Mouse (Mus musculus) forebrain, embryonic 15.5 days (tissue): ENCODE measurements at regions not wholly inside any gene's neighbourhood (a gene's known extent, or its start where the extent isn't known, plus 50 kb on each side); places are given as distances from the start of the nearest gene placed in this dataset.

Source experiments
- ATAC-seq: fragments of 200-750 bp; cut with Nextera tagmentation; replicated peaks from 2 replicates; pipeline ENCODE4 v1.8.0; 2017; ENCODE audit warnings: mild to moderate bottlenecking, moderate TSS enrichment, moderate library complexity
- H3K27ac ChIP-seq: fragments of 300-500 bp; sonication (generic); replicated peaks from 2 replicates; pipeline ENCODE4 v1.5.1; 2015; ENCODE audit warnings: mild to moderate bottlenecking, inconsistent platforms
- H3K27me3 ChIP-seq: fragments of 300-500 bp; sonication (generic); 2 replicates; pipeline ENCODE4 v1.6.1; 2015; ENCODE audit warnings: inconsistent platforms
- H3K36me3 ChIP-seq: fragments of 300-500 bp; sonication (generic); 2 replicates; pipeline ENCODE4 v1.6.1; 2015; ENCODE audit warnings: mild to moderate bottlenecking, inconsistent platforms
- H3K4me1 ChIP-seq: fragments of 300-500 bp; sonication (generic); 2 replicates; pipeline ENCODE4 v1.6.1; 2015; ENCODE audit warnings: inconsistent platforms
- H3K4me2 ChIP-seq: fragments of 300-500 bp; sonication (generic); replicated peaks from 2 replicates; pipeline ENCODE4 v1.6.1; 2015; ENCODE audit warnings: mild to moderate bottlenecking, inconsistent platforms
- H3K4me3 ChIP-seq: fragments of 300-500 bp; sonication (generic); 2 replicates; pipeline ENCODE4 v1.5.1; 2015; ENCODE audit warnings: mild to moderate bottlenecking, inconsistent platforms
- H3K9ac ChIP-seq: fragments of 300-500 bp; sonication (generic); replicated peaks from 2 replicates; pipeline ENCODE4 v1.6.1; 2015; ENCODE audit warnings: mild to moderate bottlenecking, inconsistent platforms
- H3K9me3 ChIP-seq: fragments of 300-500 bp; sonication (generic); 2 replicates; pipeline ENCODE4 v1.6.1; 2016; ENCODE audit warnings: inconsistent platforms
- WGBS: fragments of 180-500 bp; shearing (Covaris S2); methylation state at CpG from one replicate; pipeline ENCODE4 v1.1.7; 2015; ENCODE audit warnings: mixed read lengths; 5-methylcytosine and 5-hydroxymethylcytosine counted together

- Histone ChIP-seq H3K27me3 (no peaks in the 10 kb centered on the region), H3K4me3 (no peak overlapping the region), H3K9ac (no peak overlapping the region), H3K36me3 (no peaks in the 10 kb centered on the region), H3K27ac (no peak overlapping the region), H3K4me2 (no peak overlapping the region), H3K9me3 (no peaks in the 10 kb centered on the region), H3K4me1 (no peaks in the 10 kb centered on the region)
- 60% methylated on average over 1 of the region's 1 CpGs for WGBS
- ATAC-seq: no peak
Measured at GRCm38 (mm10) chr6:66263918-66264317, 271.3 kb upstream of the Mad2l1 start.

- H3K9me3 ChIP-seq: no peaks in the 10 kb centered on the region
- H3K4me3 ChIP-seq: no peak overlapping the region
- no peaks in the 10 kb centered on the region for H3K36me3 ChIP-seq
- ATAC-seq: no peak
- no peak overlapping the region for H3K4me2 ChIP-seq
- no peak overlapping the region for H3K9ac ChIP-seq
- WGBS: 65% methylated on average over 3 of the region's 3 CpGs
- H3K27me3 ChIP-seq: no peaks in the 10 kb centered on the region
- no peak overlapping the region for H3K27ac ChIP-seq
- no peaks in the 10 kb centered on the region for H3K4me1 ChIP-seq
Measured at GRCm38 (mm10) chr6:66268427-66268826, 266.8 kb upstream of the Mad2l1 start.

- H3K36me3 ChIP-seq: no peaks in the 10 kb centered on the region
- no peaks in the 10 kb centered on the region for H3K27me3 ChIP-seq
- 91% methylated on average over 6 of the region's 6 CpGs for WGBS
- no peak overlapping the region for H3K4me3 ChIP-seq
- no peaks in the 10 kb centered on the region for H3K9me3 ChIP-seq
- no peaks in the 10 kb centered on the region for H3K4me1 ChIP-seq
- no peak overlapping the region for H3K4me2 ChIP-seq
- no peak overlapping the region for H3K27ac ChIP-seq
- ATAC-seq: no peak
- no peak overlapping the region for H3K9ac ChIP-seq
Measured at GRCm38 (mm10) chr6:66271414-66272206, 263.6 kb upstream of the Mad2l1 start.

GRCm38 (mm10) chr6:66272216-66272615, 263.0 kb upstream of the Mad2l1 start:
- H3K9me3 ChIP-seq: no peaks in the 10 kb centered on the region
- 92% methylated on average over 2 of the region's 2 CpGs for WGBS
- H3K4me1 ChIP-seq: no peaks in the 10 kb centered on the region
- H3K4me3 ChIP-seq: no peak overlapping the region
- H3K36me3 ChIP-seq: no peaks in the 10 kb centered on the region
- H3K27me3 ChIP-seq: no peaks in the 10 kb centered on the region
- H3K9ac ChIP-seq: no peak overlapping the region
- H3K4me2 ChIP-seq: no peak overlapping the region
- ATAC-seq: no peak
- H3K27ac ChIP-seq: no peak overlapping the region

- Histone ChIP-seq H3K27me3 (no peaks in the 10 kb centered on the region), H3K36me3 (no peaks in the 10 kb centered on the region), H3K4me2 (no peak overlapping the region), H3K27ac (no peak overlapping the region), H3K4me3 (no peak overlapping the region), H3K9ac (no peak overlapping the region), H3K9me3 (no peaks in the 10 kb centered on the region), H3K4me1 (no peaks in the 10 kb centered on the region)
- 91% methylated on average over 4 of the region's 4 CpGs for WGBS
- ATAC-seq: no peak
Measured at GRCm38 (mm10) chr6:66274737-66275136, 260.5 kb upstream of the Mad2l1 start.

GRCm38 (mm10) chr6:66280701-66281100, 254.5 kb upstream of the Mad2l1 start:
- Histone ChIP-seq H3K27me3 (no peaks in the 10 kb centered on the region), H3K9ac (no peak overlapping the region), H3K36me3 (no peaks in the 10 kb centered on the region), H3K27ac (no peak overlapping the region), H3K4me2 (no peak overlapping the region), H3K4me3 (no peak overlapping the region), H3K9me3 (no peaks in the 10 kb centered on the region), H3K4me1 (no peaks in the 10 kb centered on the region)
- 89% methylated on average over 8 of the region's 8 CpGs for WGBS
- ATAC-seq: no peak

- WGBS: 84% methylated on average over 6 of the region's 6 CpGs
- H3K4me3 ChIP-seq: no peak overlapping the region
Measured at GRCm38 (mm10) chr6:66282566-66283115, 252.5 kb upstream of the Mad2l1 start.

GRCm38 (mm10) chr6:66283521-66283920, 251.7 kb upstream of the Mad2l1 start:
- no peaks in the 10 kb centered on the region for H3K27me3 ChIP-seq
- no peak overlapping the region for H3K27ac ChIP-seq
- H3K4me2 ChIP-seq: no peak overlapping the region
- no peaks in the 10 kb centered on the region for H3K9me3 ChIP-seq
- no peaks in the 10 kb centered on the region for H3K36me3 ChIP-seq
- ATAC-seq: no peak
- no peaks in the 10 kb centered on the region for H3K4me1 ChIP-seq
- H3K4me3 ChIP-seq: no peak overlapping the region
- no peak overlapping the region for H3K9ac ChIP-seq
- WGBS: 88% methylated on average over 4 of the region's 4 CpGs

More at GRCm38 (mm10) chr6:66282566-66283115, 252.5 kb upstream of the Mad2l1 start:
- no peak overlapping the region for H3K9ac ChIP-seq
- no peaks in the 10 kb centered on the region for H3K9me3 ChIP-seq
- H3K4me2 ChIP-seq: no peak overlapping the region
- no peaks in the 10 kb centered on the region for H3K36me3 ChIP-seq
- no peaks in the 10 kb centered on the region for H3K27me3 ChIP-seq
- no peaks in the 10 kb centered on the region for H3K4me1 ChIP-seq
- no peak overlapping the region for H3K27ac ChIP-seq
- no peak for ATAC-seq

GRCm38 (mm10) chr6:66287607-66288006, 247.6 kb upstream of the Mad2l1 start:
- no peaks in the 10 kb centered on the region for H3K27me3 ChIP-seq
- ATAC-seq: no peak
- H3K4me3 ChIP-seq: no peak overlapping the region
- no peaks in the 10 kb centered on the region for H3K4me1 ChIP-seq
- H3K27ac ChIP-seq: no peak overlapping the region
- no peak overlapping the region for H3K4me2 ChIP-seq
- no peak overlapping the region for H3K9ac ChIP-seq
- no peaks in the 10 kb centered on the region for H3K9me3 ChIP-seq
- no peaks in the 10 kb centered on the region for H3K36me3 ChIP-seq

- H3K4me1 ChIP-seq: no peaks in the 10 kb centered on the region
- no peak overlapping the region for H3K9ac ChIP-seq
- WGBS: 87% methylated on average over 3 of the region's 3 CpGs
- H3K4me3 ChIP-seq: no peak overlapping the region
- H3K9me3 ChIP-seq: no peaks in the 10 kb centered on the region
- no peak overlapping the region for H3K27ac ChIP-seq
- ATAC-seq: no peak
- no peaks in the 10 kb centered on the region for H3K27me3 ChIP-seq
- H3K4me2 ChIP-seq: no peak overlapping the region
- H3K36me3 ChIP-seq: no peaks in the 10 kb centered on the region
Measured at GRCm38 (mm10) chr6:66289196-66289595, 246.0 kb upstream of the Mad2l1 start.

- Histone ChIP-seq H3K27ac (no peak overlapping the region), H3K36me3 (no peaks in the 10 kb centered on the region), H3K4me3 (no peak overlapping the region), H3K27me3 (no peaks in the 10 kb centered on the region), H3K9me3 (no peaks in the 10 kb centered on the region), H3K9ac (no peak overlapping the region), H3K4me1 (no peaks in the 10 kb centered on the region), H3K4me2 (no peak overlapping the region)
- 84% methylated on average over 2 of the region's 2 CpGs for WGBS
- no peak for ATAC-seq
Measured at GRCm38 (mm10) chr6:66291576-66291975, 243.6 kb upstream of the Mad2l1 start.

GRCm38 (mm10) chr6:66298056-66298455, 237.1 kb upstream of the Mad2l1 start:
- H3K9ac ChIP-seq: no peak overlapping the region
- H3K27me3 ChIP-seq: no peaks in the 10 kb centered on the region
- H3K4me1 ChIP-seq: no peaks in the 10 kb centered on the region
- H3K36me3 ChIP-seq: no peaks in the 10 kb centered on the region
- no peak overlapping the region for H3K4me3 ChIP-seq
- no peaks in the 10 kb centered on the region for H3K9me3 ChIP-seq
- no peak overlapping the region for H3K27ac ChIP-seq
- no peak overlapping the region for H3K4me2 ChIP-seq
- WGBS: 85% methylated on average over 4 of the region's 4 CpGs
- ATAC-seq: no peak

GRCm38 (mm10) chr6:66300189-66300588, 235.0 kb upstream of the Mad2l1 start:
- no peak for ATAC-seq
- H3K9ac ChIP-seq: no peak overlapping the region

More at GRCm38 (mm10) chr6:66300189-66300588, 235.0 kb upstream of the Mad2l1 start:
- no peaks in the 10 kb centered on the region for H3K9me3 ChIP-seq
- H3K4me3 ChIP-seq: no peak overlapping the region
- no peak overlapping the region for H3K4me2 ChIP-seq
- no peaks in the 10 kb centered on the region for H3K4me1 ChIP-seq
- H3K36me3 ChIP-seq: no peaks in the 10 kb centered on the region
- H3K27me3 ChIP-seq: no peaks in the 10 kb centered on the region
- H3K27ac ChIP-seq: no peak overlapping the region
